Mouse (Mus musculus): ENCODE results near the gene Ifi35.

DNA sequence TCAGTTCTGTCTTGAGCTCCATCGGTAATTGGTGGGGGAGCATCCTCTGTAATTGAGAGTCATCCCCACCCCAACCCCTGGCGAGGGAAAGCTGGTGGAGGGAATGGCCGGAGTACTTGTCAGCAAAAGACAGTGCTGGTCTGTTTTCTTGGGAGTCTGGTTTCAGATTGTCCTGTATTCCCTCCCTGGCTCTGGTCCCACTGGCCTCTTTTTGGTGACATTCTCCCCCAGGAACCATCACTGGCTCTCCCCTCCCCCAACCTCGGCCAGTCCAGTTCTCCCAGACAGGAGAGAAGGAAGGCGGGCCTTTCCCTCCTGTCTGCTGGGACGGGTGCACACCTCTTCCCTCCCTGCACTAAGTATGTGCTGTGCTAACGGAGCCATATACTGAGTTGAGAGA, 24.1 kb downstream of the Ifi35 start:
- TF ChIP-seq EP300 (IDR thresholded peaks at IDR 0.05; ENCODE audit: insufficient read depth, low read depth, low read length) (no peak), CTCF (IDR thresholded peaks at IDR 0.05) (no peak)

All from heart, adult 2 months (tissue).